Mouse (Mus musculus) lung, adult 2 months (tissue): ENCODE measurements around the gene Fbxw7.

Source experiments
- CTCF ChIP-seq: fragments of 200-500 bp; IDR thresholded peaks from 2 replicates; pipeline ENCODE4 v1.5.1; 2011; ENCODE audit warnings: mild to moderate bottlenecking, low read length, control low read depth; ENCODE audit not compliant: insufficient read depth
- POLR2A ChIP-seq: fragments of 200-500 bp; IDR thresholded peaks from 2 replicates; pipeline ENCODE4 v1.6.1; 2011; ENCODE audit warnings: low read depth, mild to moderate bottlenecking, control low read depth, low read length, borderline replicate concordance; ENCODE audit errors: extremely low read depth

GRCm38 (mm10) chr3:84804036-84804435, 11.0 kb upstream of the Fbxw7 start:
- no peak for TF ChIP-seq CTCF
- TF ChIP-seq POLR2A: no peak
